Mouse (Mus musculus): ENCODE results near the gene Otud7a. TPM values are rescaled to one million over a fixed set of nuclear protein-coding genes. Genes with fewer than 3 reads are reported as not detected.

Otud7a gene
- polyA plus RNA-seq, 1 experiment from 2014 or later, result not detected

DNA sequence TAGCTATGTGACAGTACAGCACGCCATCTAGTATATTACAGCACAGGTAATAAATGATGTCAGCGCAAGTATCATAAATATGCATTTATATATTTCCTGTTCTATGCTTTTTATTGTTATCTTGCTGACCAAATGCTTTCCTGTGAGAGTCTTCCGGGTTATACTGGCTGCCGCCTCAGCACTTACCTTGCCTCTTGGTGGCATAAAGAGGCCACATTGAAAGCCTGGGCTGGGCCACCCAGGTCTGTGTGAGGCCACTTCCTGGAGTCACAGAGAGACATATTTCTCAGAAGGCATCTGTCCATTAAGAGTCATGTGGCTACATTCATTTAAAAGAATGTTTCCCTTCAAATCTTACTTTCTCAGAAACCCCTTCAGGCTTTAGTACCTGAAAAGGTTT is 242.5 kb downstream of the Otud7a start:
- Histone ChIP-seq H3K27ac (ENCODE audit: low read depth) (no peak overlapping the region), H3K4me3 (ENCODE audit: low read depth, low read length) (no peak overlapping the region), H3K4me1 (ENCODE audit: insufficient read depth) (no peaks in the 10 kb centered on the region), H3K4me2 (ENCODE audit: low read depth, low read length) (no peak overlapping the region), H3K9me3 (ENCODE audit: low read length) (no peaks in the 10 kb centered on the region), H3K9ac (replicated peaks) (no peak overlapping the region), H3K36me3 (replicated peaks; ENCODE audit: insufficient read depth, low read length) (no peaks in the 10 kb centered on the region), H3K27me3 (ENCODE audit: insufficient read depth, low read length) (no peaks in the 10 kb centered on the region)
- DNase-seq, result no peak
- WGBS (ENCODE audit: insufficient replicate concordance), result 75% methylated on average over 4 of the region's 4 CpGs
- TF ChIP-seq EP300 (IDR thresholded peaks at IDR 0.05; ENCODE audit: low read depth), result no peak
- no peak for TF ChIP-seq CTCF (IDR thresholded peaks at IDR 0.05; ENCODE audit: low read depth)
- no peak for ATAC-seq

DNA sequence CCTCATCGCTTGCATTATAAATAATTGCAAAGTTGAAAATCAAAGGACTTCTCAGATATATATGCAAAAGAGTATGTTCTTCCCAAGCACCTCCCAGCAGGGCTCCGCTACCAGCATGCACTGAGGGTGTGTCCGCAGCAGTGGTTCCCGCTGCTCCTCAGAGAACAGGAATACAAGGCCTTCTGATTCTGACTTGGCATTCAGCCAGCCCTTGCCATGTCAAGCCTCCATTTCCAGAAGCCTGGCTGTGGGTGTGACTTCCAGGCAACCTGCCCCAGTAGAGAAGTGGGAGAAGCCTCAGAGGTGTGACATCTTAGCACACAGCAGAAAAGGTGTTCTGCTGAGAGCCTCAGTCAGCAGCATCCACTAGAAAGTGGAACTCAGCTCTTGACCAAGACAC is 253.4 kb downstream of the Otud7a start:
- no peak for TF ChIP-seq EP300 (IDR thresholded peaks at IDR 0.05; ENCODE audit: low read depth)
- TF ChIP-seq CTCF (IDR thresholded peaks at IDR 0.05; ENCODE audit: low read depth), result no peak
- Histone ChIP-seq H3K4me1 (ENCODE audit: insufficient read depth) (no peaks in the 10 kb centered on the region), H3K27ac (ENCODE audit: low read depth) (no peak overlapping the region), H3K4me2 (ENCODE audit: low read depth, low read length) (no peak overlapping the region), H3K9ac (replicated peaks) (no peak overlapping the region), H3K4me3 (ENCODE audit: low read depth, low read length) (no peak overlapping the region), H3K36me3 (replicated peaks; ENCODE audit: insufficient read depth, low read length) (no peaks in the 10 kb centered on the region), H3K27me3 (ENCODE audit: insufficient read depth, low read length) (no peaks in the 10 kb centered on the region), H3K9me3 (ENCODE audit: low read length) (no peaks in the 10 kb centered on the region)
- ATAC-seq (no peak), DNase-seq (no peak)
- 84% methylated on average over 4 of the region's 4 CpGs for WGBS (ENCODE audit: insufficient replicate concordance)

DNA sequence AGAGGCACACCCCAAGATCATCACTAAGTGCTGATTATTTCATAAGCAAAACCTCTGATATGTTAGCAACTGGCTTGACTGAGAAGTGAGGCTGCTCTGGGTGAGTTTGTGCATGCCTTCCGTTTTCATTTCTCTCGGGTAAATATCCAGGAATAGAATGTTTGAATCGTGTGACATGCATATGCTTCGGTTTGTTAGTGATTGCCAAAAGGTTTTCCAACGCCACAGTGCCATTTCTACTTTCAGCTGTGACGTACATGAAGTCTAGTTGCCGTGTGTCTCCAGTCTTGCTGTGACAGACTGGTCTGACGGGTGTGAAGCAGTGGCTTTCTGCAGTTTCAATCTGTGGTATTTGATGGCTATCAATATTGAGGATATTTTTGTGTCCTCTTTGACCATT is 273.4 kb downstream of the Otud7a start:
- ATAC-seq (no peak), DNase-seq (no peak)
- no peak overlapping the region for H3K27ac ChIP-seq (ENCODE audit: low read depth)
- no peaks in the 10 kb centered on the region for H3K9me3 ChIP-seq (ENCODE audit: low read length)
- H3K27me3 ChIP-seq (ENCODE audit: insufficient read depth, low read length), result no peaks in the 10 kb centered on the region
- H3K9ac ChIP-seq (replicated peaks), result no peak overlapping the region
- H3K4me3 ChIP-seq (ENCODE audit: low read depth, low read length), result no peak overlapping the region
- H3K4me1 ChIP-seq (ENCODE audit: insufficient read depth), result no peaks in the 10 kb centered on the region
- H3K36me3 ChIP-seq (replicated peaks; ENCODE audit: insufficient read depth, low read length), result no peaks in the 10 kb centered on the region
- TF ChIP-seq EP300 (IDR thresholded peaks at IDR 0.05; ENCODE audit: low read depth) (no peak), CTCF (IDR thresholded peaks at IDR 0.05; ENCODE audit: low read depth) (no peak)
- 77% methylated on average over 8 of the region's 8 CpGs for WGBS (ENCODE audit: insufficient replicate concordance)
- H3K4me2 ChIP-seq (ENCODE audit: low read depth, low read length), result no peak overlapping the region

DNA sequence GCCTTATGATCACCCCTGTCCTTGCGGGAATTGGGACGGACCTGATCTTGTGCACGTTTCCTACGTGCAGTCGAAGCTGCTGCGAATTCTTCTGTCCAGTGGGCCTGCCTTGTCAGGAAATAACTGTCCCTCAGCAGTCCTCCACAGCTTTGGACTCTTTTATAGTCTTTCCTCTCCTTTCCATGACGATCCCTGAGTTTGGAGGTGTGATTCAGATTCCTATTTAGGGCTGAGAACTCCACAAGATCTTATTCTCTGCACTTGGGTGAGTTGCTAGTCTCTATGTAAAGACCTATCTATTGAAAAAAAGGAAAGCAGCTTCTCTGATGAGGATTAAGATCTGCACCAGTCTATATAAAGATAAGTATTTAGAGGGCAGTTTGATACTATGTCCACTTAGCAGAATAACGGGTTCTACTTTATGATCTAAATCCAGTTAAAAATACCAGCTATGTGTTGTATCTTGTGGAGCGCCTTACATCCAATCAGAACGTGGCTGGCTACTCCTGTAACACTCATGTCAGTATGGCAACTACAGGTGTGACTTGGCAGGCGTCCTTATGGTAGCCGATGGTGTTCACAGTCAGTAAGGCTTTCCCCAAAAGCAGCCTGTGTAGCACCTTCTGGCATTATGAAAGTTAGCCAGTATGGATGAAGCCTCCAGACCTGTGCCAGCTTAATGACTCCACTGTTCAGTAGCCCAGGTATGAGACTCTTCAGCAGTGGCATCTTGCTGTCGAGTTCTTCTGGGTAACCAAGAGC is 274.8 kb downstream of the Otud7a start:
- 71% methylated on average over 13 of the region's 13 CpGs for WGBS (ENCODE audit: insufficient replicate concordance)
- Histone ChIP-seq H3K9ac (replicated peaks) (no peak overlapping the region), H3K4me2 (ENCODE audit: low read depth, low read length) (no peak overlapping the region), H3K27ac (ENCODE audit: low read depth) (no peak overlapping the region), H3K4me3 (ENCODE audit: low read depth, low read length) (no peak overlapping the region), H3K9me3 (ENCODE audit: low read length) (no peaks in the 10 kb centered on the region), H3K4me1 (ENCODE audit: insufficient read depth) (no peaks in the 10 kb centered on the region), H3K36me3 (replicated peaks; ENCODE audit: insufficient read depth, low read length) (no peaks in the 10 kb centered on the region), H3K27me3 (ENCODE audit: insufficient read depth, low read length) (no peaks in the 10 kb centered on the region)
- TF ChIP-seq CTCF (IDR thresholded peaks at IDR 0.05; ENCODE audit: low read depth) (no peak), EP300 (IDR thresholded peaks at IDR 0.05; ENCODE audit: low read depth) (no peak)
- ATAC-seq (no peak), DNase-seq (no peak)

DNA sequence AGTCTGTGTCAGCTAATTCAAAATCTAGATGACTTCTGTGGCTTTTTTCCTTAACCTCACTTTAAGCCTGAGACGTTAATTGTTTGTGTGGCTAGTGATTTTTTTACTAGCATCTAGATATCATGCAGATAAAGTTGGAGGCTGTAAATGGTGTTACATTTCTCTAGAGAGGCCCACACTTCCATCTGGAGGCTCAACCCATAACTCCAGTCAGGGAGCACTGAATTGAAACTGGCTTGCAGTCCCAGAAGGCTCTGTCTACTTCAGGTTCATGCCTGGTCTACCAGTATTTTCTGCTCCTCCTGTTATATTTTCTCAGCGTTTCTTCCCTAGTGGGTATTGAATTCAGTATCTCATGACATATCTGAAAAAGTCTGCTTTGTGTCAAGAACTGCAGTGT is 276.1 kb downstream of the Otud7a start:
- no peak overlapping the region for H3K9ac ChIP-seq (replicated peaks)
- no peaks in the 10 kb centered on the region for H3K27me3 ChIP-seq (ENCODE audit: insufficient read depth, low read length)
- no peaks in the 10 kb centered on the region for H3K36me3 ChIP-seq (replicated peaks; ENCODE audit: insufficient read depth, low read length)
- no peaks in the 10 kb centered on the region for H3K4me1 ChIP-seq (ENCODE audit: insufficient read depth)
- H3K4me3 ChIP-seq (ENCODE audit: low read depth, low read length), result no peak overlapping the region
- H3K4me2 ChIP-seq (ENCODE audit: low read depth, low read length), result no peak overlapping the region
- no peak for DNase-seq
- TF ChIP-seq CTCF (IDR thresholded peaks at IDR 0.05; ENCODE audit: low read depth) (no peak), EP300 (IDR thresholded peaks at IDR 0.05; ENCODE audit: low read depth) (no peak)
- no peak overlapping the region for H3K27ac ChIP-seq (ENCODE audit: low read depth)
- no peaks in the 10 kb centered on the region for H3K9me3 ChIP-seq (ENCODE audit: low read length)
- ATAC-seq, result no peak
- WGBS (ENCODE audit: insufficient replicate concordance), result 47% methylated on average over 2 of the region's 2 CpGs

DNA sequence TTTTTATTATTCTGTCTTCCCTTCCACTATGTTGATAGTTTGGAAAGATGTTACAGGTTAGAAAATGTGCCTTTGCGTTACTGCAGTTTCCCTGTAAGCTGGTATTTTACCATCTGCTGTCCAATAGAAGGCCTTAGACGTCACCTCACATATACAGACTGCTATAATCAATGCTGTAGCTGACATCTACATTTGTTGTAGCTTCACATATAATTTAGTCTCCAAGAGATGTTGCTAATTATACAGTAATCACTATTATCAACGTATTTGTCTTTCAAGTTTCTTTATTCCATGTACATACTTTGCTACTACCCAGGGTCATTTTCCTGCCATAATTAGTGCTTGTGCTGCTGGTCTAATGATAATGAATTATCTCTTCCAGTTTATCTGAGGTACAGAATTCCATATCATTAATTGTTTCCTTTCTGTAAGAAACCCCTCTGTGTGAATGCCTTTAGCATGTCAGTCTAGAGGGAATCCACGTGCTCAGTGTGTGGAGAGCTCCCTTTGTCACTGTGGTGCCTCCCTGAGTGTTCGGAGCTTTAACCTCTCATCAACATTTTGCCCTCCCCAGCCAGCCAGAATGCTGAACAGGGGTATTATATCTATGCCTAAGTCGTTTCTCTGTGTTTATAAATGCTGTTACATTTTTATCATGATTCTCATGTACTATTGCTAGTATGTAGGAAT is 280.6 kb downstream of the Otud7a start:
- ATAC-seq (no peak), DNase-seq (no peak)
- Histone ChIP-seq H3K4me3 (ENCODE audit: low read depth, low read length) (no peak overlapping the region), H3K9me3 (ENCODE audit: low read length) (no peaks in the 10 kb centered on the region), H3K4me1 (ENCODE audit: insufficient read depth) (no peaks in the 10 kb centered on the region), H3K27ac (ENCODE audit: low read depth) (no peak overlapping the region), H3K36me3 (replicated peaks; ENCODE audit: insufficient read depth, low read length) (no peaks in the 10 kb centered on the region), H3K4me2 (ENCODE audit: low read depth, low read length) (no peak overlapping the region), H3K27me3 (ENCODE audit: insufficient read depth, low read length) (no peaks in the 10 kb centered on the region), H3K9ac (replicated peaks) (no peak overlapping the region)
- 57% methylated on average over 6 of the region's 6 CpGs for WGBS (ENCODE audit: insufficient replicate concordance)
- no peak for TF ChIP-seq EP300 (IDR thresholded peaks at IDR 0.05; ENCODE audit: low read depth)
- TF ChIP-seq CTCF (IDR thresholded peaks at IDR 0.05; ENCODE audit: low read depth), result no peak

Measured in liver, postnatal 0 days (tissue).